Mouse (Mus musculus) neural tube, embryonic 12.5 days (tissue): Measurements from ENCODE around the gene Dhodh. TPM values are rescaled to one million over a fixed set of nuclear protein-coding genes. Genes with fewer than 3 reads are reported as not detected.

Experiments
- ATAC-seq: fragments of 200-750 bp; cut with Nextera tagmentation; 2 replicates; pipeline ENCODE4 v1.8.0; 2017; ENCODE audit warnings: low read depth, mild to moderate bottlenecking, moderate TSS enrichment, moderate library complexity; ENCODE audit not compliant: low FRiP score
- H3K27ac ChIP-seq: fragments of 300-500 bp; sonication (generic); 2 replicates; pipeline ENCODE4 v1.5.1; 2016
- H3K27me3 ChIP-seq: fragments of 300-500 bp; sonication (generic); replicated peaks from 2 replicates; pipeline ENCODE4 v1.6.1; 2016; ENCODE audit warnings: mild to moderate bottlenecking
- H3K36me3 ChIP-seq: fragments of 300-500 bp; sonication (generic); 2 replicates; pipeline ENCODE4 v1.6.1; 2016; ENCODE audit warnings: mild to moderate bottlenecking
- H3K4me1 ChIP-seq: fragments of 300-500 bp; sonication (generic); 2 replicates; pipeline ENCODE4 v1.6.1; 2016
- H3K4me2 ChIP-seq: fragments of 300-500 bp; sonication (generic); replicated peaks from 2 replicates; pipeline ENCODE4 v1.6.1; 2016; ENCODE audit warnings: mild to moderate bottlenecking
- H3K4me3 ChIP-seq: fragments of 300-500 bp; sonication (generic); 2 replicates; pipeline ENCODE4 v1.5.1; 2016
- H3K9ac ChIP-seq: fragments of 300-500 bp; sonication (generic); 2 replicates; pipeline ENCODE4 v1.6.1; 2016; ENCODE audit warnings: mild to moderate bottlenecking
- H3K9me3 ChIP-seq: fragments of 300-500 bp; sonication (generic); 2 replicates; pipeline ENCODE4 v1.6.1; 2016; ENCODE audit warnings: mild to moderate bottlenecking
- WGBS: fragments of 180-500 bp; shearing (Covaris S2); methylation state at CpG from one replicate; pipeline ENCODE4 v1.1.7; 2016; 5-methylcytosine and 5-hydroxymethylcytosine counted together
- polyA plus RNA-seq: library from polyadenylated mRNA; unstranded; fragments of >200 nt; fragmentation: Nextera tagmentation; extraction: Ambion mirVana; gene quantifications from 2 replicates; pipeline ENCODE4 v1.2.1, GENCODE M21; 2016

Gene Dhodh
- 33.8 and 34.3 TPM in 2 replicates for polyA plus RNA-seq

- Histone ChIP-seq H3K9me3 (no peaks in the 10 kb centered on the region), H3K27me3 (no peaks in the 10 kb centered on the region; the same call in 1 of the 2 replicates), H3K9ac (peak within 1 kb of the TSS; percentile 64), H3K4me1 (peaks cover 11% of the 10 kb centered on the region; the same call in 1 of the 2 replicates), H3K4me2 (peak within 1 kb of the TSS; percentile 71), H3K4me3 (peak within 1 kb of the TSS; percentile 54), H3K27ac (peak within 1 kb of the TSS; percentile 79), H3K36me3 (peaks cover 9% of the 10 kb centered on the region; the same call in 1 of the 2 replicates)
- under 1% methylated on average over 42 of the region's 42 CpGs for WGBS
- peak; percentile 99 for ATAC-seq
These were observed at the start of gene Dhodh for GRCm38 (mm10) chr8:109608271-109609152. TSS of gene Dhodh (minus strand) at chr8:109608673.

GRCm38 (mm10) chr8:109656860-109657259 is 48.4 kb upstream of the Dhodh start:
- no peaks in the 10 kb centered on the region for H3K4me1 ChIP-seq
- no peak overlapping the region for H3K4me2 ChIP-seq
- no peaks in the 10 kb centered on the region for H3K9me3 ChIP-seq
- WGBS = 90% methylated on average over 3 of the region's 3 CpGs
- H3K36me3 ChIP-seq = no peaks in the 10 kb centered on the region
- ATAC-seq = no peak
- H3K27me3 ChIP-seq = no peaks in the 10 kb centered on the region
- H3K9ac ChIP-seq = no peak overlapping the region
- no peak overlapping the region for H3K4me3 ChIP-seq
- H3K27ac ChIP-seq = no peak overlapping the region

- H3K4me2 ChIP-seq = no peak overlapping the region
- no peaks in the 10 kb centered on the region for H3K4me1 ChIP-seq
- no peaks in the 10 kb centered on the region for H3K9me3 ChIP-seq
- H3K27me3 ChIP-seq = no peaks in the 10 kb centered on the region
- no peak for ATAC-seq
- no peaks in the 10 kb centered on the region for H3K36me3 ChIP-seq
- no peak overlapping the region for H3K4me3 ChIP-seq
- 75% methylated on average over 10 of the region's 10 CpGs for WGBS
- H3K9ac ChIP-seq = no peak overlapping the region
- H3K27ac ChIP-seq = no peak overlapping the region
These were observed 42.3 kb upstream of the Dhodh start for GRCm38 (mm10) chr8:109650801-109651200.

- no peaks in the 10 kb centered on the region for H3K36me3 ChIP-seq
- ATAC-seq = no peak
- no peaks in the 10 kb centered on the region for H3K27me3 ChIP-seq
- H3K9me3 ChIP-seq = no peaks in the 10 kb centered on the region
- 84% methylated on average over 7 of the region's 7 CpGs for WGBS
- no peak overlapping the region for H3K4me2 ChIP-seq
- H3K4me1 ChIP-seq = no peaks in the 10 kb centered on the region
- no peak overlapping the region for H3K9ac ChIP-seq
- no peak overlapping the region for H3K4me3 ChIP-seq
- H3K27ac ChIP-seq = no peak overlapping the region
These were observed 40.0 kb upstream of the Dhodh start for GRCm38 (mm10) chr8:109648469-109648868.

- Histone ChIP-seq H3K4me1 (no peaks in the 10 kb centered on the region), H3K9ac (no peak overlapping the region), H3K27ac (no peak overlapping the region), H3K36me3 (no peaks in the 10 kb centered on the region), H3K27me3 (no peaks in the 10 kb centered on the region), H3K9me3 (no peaks in the 10 kb centered on the region), H3K4me2 (no peak overlapping the region), H3K4me3 (no peak overlapping the region)
- no peak for ATAC-seq
- WGBS = 76% methylated on average over 11 of the region's 11 CpGs
These were observed 38.9 kb upstream of the Dhodh start for GRCm38 (mm10) chr8:109647331-109647730.

- ATAC-seq = no peak
These were observed 32.8 kb upstream of the Dhodh start for GRCm38 (mm10) chr8:109641236-109641635.

GRCm38 (mm10) chr8:109640410-109640809 is 31.9 kb upstream of the Dhodh start:
- WGBS = 71% methylated on average over 7 of the region's 7 CpGs
- Histone ChIP-seq H3K27me3 (no peaks in the 10 kb centered on the region), H3K9me3 (no peaks in the 10 kb centered on the region), H3K36me3 (no peaks in the 10 kb centered on the region), H3K4me1 (no peaks in the 10 kb centered on the region), H3K9ac (no peak overlapping the region), H3K27ac (no peak overlapping the region), H3K4me2 (no peak overlapping the region), H3K4me3 (no peak overlapping the region)
- no peak for ATAC-seq

More at GRCm38 (mm10) chr8:109641236-109641635, 32.8 kb upstream of the Dhodh start:
- H3K4me2 ChIP-seq = no peak overlapping the region
- no peak overlapping the region for H3K27ac ChIP-seq
- WGBS = 82% methylated on average over 5 of the region's 5 CpGs
- H3K27me3 ChIP-seq = no peaks in the 10 kb centered on the region
- no peak overlapping the region for H3K4me3 ChIP-seq
- H3K4me1 ChIP-seq = no peaks in the 10 kb centered on the region
- no peaks in the 10 kb centered on the region for H3K36me3 ChIP-seq
- no peaks in the 10 kb centered on the region for H3K9me3 ChIP-seq
- H3K9ac ChIP-seq = no peak overlapping the region

GRCm38 (mm10) chr8:109638851-109639250 is 30.4 kb upstream of the Dhodh start:
- no peaks in the 10 kb centered on the region for H3K27me3 ChIP-seq
- no peaks in the 10 kb centered on the region for H3K4me1 ChIP-seq
- 68% methylated on average over 5 of the region's 5 CpGs for WGBS
- no peak overlapping the region for H3K27ac ChIP-seq
- H3K4me2 ChIP-seq = no peak overlapping the region
- H3K4me3 ChIP-seq = no peak overlapping the region
- H3K36me3 ChIP-seq = no peaks in the 10 kb centered on the region
- H3K9me3 ChIP-seq = no peaks in the 10 kb centered on the region
- ATAC-seq = no peak
- no peak overlapping the region for H3K9ac ChIP-seq

- no peaks in the 10 kb centered on the region for H3K36me3 ChIP-seq
- ATAC-seq = no peak
- no peaks in the 10 kb centered on the region for H3K4me1 ChIP-seq
- H3K27me3 ChIP-seq = no peaks in the 10 kb centered on the region
- 93% methylated on average over 8 of the region's 8 CpGs for WGBS
- H3K27ac ChIP-seq = no peak overlapping the region
- H3K4me2 ChIP-seq = no peak overlapping the region
- H3K9me3 ChIP-seq = no peaks in the 10 kb centered on the region
- no peak overlapping the region for H3K4me3 ChIP-seq
- no peak overlapping the region for H3K9ac ChIP-seq
These were observed 26.7 kb upstream of the Dhodh start for GRCm38 (mm10) chr8:109635146-109635545.

GRCm38 (mm10) chr8:109632498-109632897 is 24.0 kb upstream of the Dhodh start:
- Histone ChIP-seq H3K27me3 (no peaks in the 10 kb centered on the region), H3K4me1 (no peaks in the 10 kb centered on the region), H3K9ac (no peak overlapping the region), H3K36me3 (no peaks in the 10 kb centered on the region), H3K4me3 (no peak overlapping the region), H3K4me2 (no peak overlapping the region), H3K9me3 (no peaks in the 10 kb centered on the region), H3K27ac (no peak overlapping the region)
- WGBS = 87% methylated on average over 5 of the region's 5 CpGs
- no peak for ATAC-seq

GRCm38 (mm10) chr8:109628638-109629037 is 20.2 kb upstream of the Dhodh start:
- H3K36me3 ChIP-seq = no peaks in the 10 kb centered on the region
- no peak overlapping the region for H3K4me2 ChIP-seq
- ATAC-seq = no peak
- H3K27ac ChIP-seq = no peak overlapping the region
- no peaks in the 10 kb centered on the region for H3K4me1 ChIP-seq
- no peaks in the 10 kb centered on the region for H3K27me3 ChIP-seq
- peaks cover 3% of the 10 kb centered on the region; the same call in 1 of the 2 replicates for H3K9me3 ChIP-seq
- no peak overlapping the region for H3K4me3 ChIP-seq
- 75% methylated on average over 6 of the region's 6 CpGs for WGBS
- H3K9ac ChIP-seq = no peak overlapping the region

GRCm38 (mm10) chr8:109615569-109615968 is 7.1 kb upstream of the Dhodh start:
- Histone ChIP-seq H3K36me3 (no peaks in the 10 kb centered on the region), H3K4me2 (no peak overlapping the region), H3K4me1 (no peaks in the 10 kb centered on the region), H3K9ac (no peak overlapping the region), H3K27me3 (no peaks in the 10 kb centered on the region; the same call in 1 of the 2 replicates), H3K27ac (no peak overlapping the region), H3K4me3 (no peak overlapping the region), H3K9me3 (0 out of 2 replicates have a peak, but pooled peaks cover 5% of the 10 kb centered on the region)
- 88% methylated on average over 3 of the region's 3 CpGs for WGBS
- ATAC-seq = no peak
